Mouse (Mus musculus) thymus, adult 2 months (tissue): ENCODE measurements at regions not wholly inside any gene's neighbourhood (a gene's known extent, or its start where the extent isn't known, plus 50 kb on each side); places are given as distances from the start of the nearest gene placed in this dataset.

Source experiments
- CTCF ChIP-seq: fragments of 200-500 bp; IDR thresholded peaks from 2 replicates; pipeline ENCODE4 v1.5.1; 2012; ENCODE audit warnings: mild to moderate bottlenecking, control low read depth, low read length, moderate library complexity, borderline replicate concordance; ENCODE audit not compliant: control insufficient read depth, poor library complexity, insufficient read depth; ENCODE audit errors: extremely low read depth
- POLR2A ChIP-seq: fragments of 200-500 bp; IDR thresholded peaks from 2 replicates; pipeline ENCODE4 v1.6.1; 2012; ENCODE audit warnings: mild to moderate bottlenecking, low read length, control low read depth, moderate library complexity; ENCODE audit not compliant: control insufficient read depth, poor library complexity, insufficient read depth; ENCODE audit errors: extremely low read depth

GRCm38 (mm10) chr4:8929346-8929745 is 690.5 kb upstream of the Car8 start:
- TF ChIP-seq POLR2A (no peak), CTCF (no peak)
